Mouse (Mus musculus) intestine, embryonic 16.5 days (tissue): Measurements from ENCODE around the gene Trpm8. TPM values are rescaled to one million over a fixed set of nuclear protein-coding genes. Genes with fewer than 3 reads are reported as not detected.

Experiments
- ATAC-seq: fragments of 200-750 bp; cut with Nextera tagmentation; 2 replicates; pipeline ENCODE4 v1.8.0; 2017; ENCODE audit warnings: moderate TSS enrichment, moderate library complexity
- H3K27ac ChIP-seq: fragments of 300-500 bp; sonication (generic); 2 replicates; pipeline ENCODE4 v1.5.1; 2014; ENCODE audit warnings: mild to moderate bottlenecking, low read length
- H3K27me3 ChIP-seq: fragments of 300-500 bp; sonication (generic); replicated peaks from 2 replicates; pipeline ENCODE4 v1.6.1; 2014; ENCODE audit warnings: low read length, control low read depth, mixed read lengths; ENCODE audit not compliant: control insufficient read depth, insufficient read depth
- H3K36me3 ChIP-seq: fragments of 300-500 bp; sonication (generic); 2 replicates; pipeline ENCODE4 v1.6.1; 2014; ENCODE audit warnings: low read length, control low read depth; ENCODE audit not compliant: control insufficient read depth, insufficient read depth
- H3K4me1 ChIP-seq: fragments of 300-500 bp; sonication (generic); 2 replicates; pipeline ENCODE4 v1.6.1; 2014; ENCODE audit warnings: low read length, control low read depth, mixed read lengths; ENCODE audit not compliant: control insufficient read depth, insufficient read depth
- H3K4me2 ChIP-seq: fragments of 300-500 bp; sonication (generic); 2 replicates; pipeline ENCODE4 v1.6.1; 2014; ENCODE audit warnings: low read depth, low read length, control low read depth
- H3K4me3 ChIP-seq: fragments of 300-500 bp; sonication (generic); 2 replicates; pipeline ENCODE4 v1.5.1; 2014; ENCODE audit warnings: mild to moderate bottlenecking, low read length
- H3K9ac ChIP-seq: fragments of 300-500 bp; sonication (generic); 2 replicates; pipeline ENCODE4 v1.6.1; 2014; ENCODE audit warnings: low read depth, low read length
- H3K9me3 ChIP-seq: fragments of 300-500 bp; sonication (generic); 2 replicates; pipeline ENCODE4 v1.6.1; 2016; ENCODE audit warnings: low read length, control low read depth; ENCODE audit not compliant: control insufficient read depth
- WGBS: fragments of 180-500 bp; shearing (Covaris S2); extraction: QIAGEN DNeasy Blood & Tissue Kit; methylation state at CpG from one replicate; pipeline ENCODE4 v1.1.7; 2014; 5-methylcytosine and 5-hydroxymethylcytosine counted together
- polyA plus RNA-seq: library from polyadenylated mRNA; unstranded; fragments of >200 nt; fragmentation: Nextera tagmentation; extraction: Ambion mirVana; gene quantifications from 2 replicates; pipeline ENCODE4 v1.2.1, GENCODE M21; 2015

Gene Trpm8
- polyA plus RNA-seq, 1 experiment from 2014 or later = not detected

DNA sequence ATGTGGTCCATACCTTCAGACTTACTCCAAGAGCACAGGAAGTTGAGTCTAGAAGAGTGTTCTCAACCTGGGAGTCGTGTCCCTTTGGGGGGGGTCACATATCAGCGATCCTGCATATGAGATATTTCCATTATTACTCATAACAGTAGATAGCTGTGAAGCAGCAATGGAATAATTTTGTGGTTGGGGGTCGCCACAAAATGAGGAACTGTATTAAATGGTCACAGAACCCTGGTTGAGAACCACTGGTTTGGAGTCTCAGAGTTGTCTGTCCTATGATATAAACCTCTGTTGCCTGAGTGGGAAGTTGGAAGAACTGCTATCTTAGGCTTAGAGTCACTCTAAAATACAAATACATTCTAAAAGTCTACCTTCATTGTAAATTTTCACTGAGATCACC, 32.4 kb downstream of the Trpm8 start:
- no peak overlapping the region for H3K27ac ChIP-seq
- WGBS = 49% methylated on average over 3 of the region's 3 CpGs
- H3K4me3 ChIP-seq = no peak overlapping the region
- no peaks in the 10 kb centered on the region for H3K36me3 ChIP-seq
- ATAC-seq = no peak
- no peaks in the 10 kb centered on the region for H3K4me1 ChIP-seq
- H3K9ac ChIP-seq = no peak overlapping the region
- H3K9me3 ChIP-seq = peaks cover 6% of the 10 kb centered on the region; the same call in 1 of the 2 replicates
- no peaks in the 10 kb centered on the region for H3K27me3 ChIP-seq
- H3K4me2 ChIP-seq = no peak overlapping the region

DNA sequence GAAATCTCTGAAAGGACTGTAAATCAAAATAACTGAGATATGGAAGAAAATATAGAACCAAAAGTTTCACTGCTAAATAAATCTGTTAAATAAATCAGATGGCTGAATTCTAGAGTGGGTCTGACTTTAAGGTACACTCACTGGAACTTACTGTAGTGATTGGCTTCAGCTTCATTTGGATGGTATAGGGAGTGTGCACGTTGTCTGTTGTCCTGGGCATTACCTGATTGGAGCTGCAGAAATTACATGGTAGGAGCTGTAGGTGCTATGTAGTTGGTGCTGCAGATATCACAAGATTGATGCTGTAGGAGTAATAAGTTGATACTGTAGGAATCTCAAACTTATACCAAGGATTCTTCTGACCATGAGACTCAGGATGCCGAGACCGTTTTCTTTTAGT, 32.9 kb downstream of the Trpm8 start:
- Histone ChIP-seq H3K4me3 (no peak overlapping the region), H3K27ac (no peak overlapping the region), H3K27me3 (no peaks in the 10 kb centered on the region), H3K4me2 (no peak overlapping the region), H3K9ac (no peak overlapping the region), H3K4me1 (no peaks in the 10 kb centered on the region), H3K36me3 (no peaks in the 10 kb centered on the region), H3K9me3 (peaks cover 6% of the 10 kb centered on the region; the same call in 1 of the 2 replicates)
- ATAC-seq = no peak
- 66% methylated on average over 3 of the region's 3 CpGs for WGBS

DNA sequence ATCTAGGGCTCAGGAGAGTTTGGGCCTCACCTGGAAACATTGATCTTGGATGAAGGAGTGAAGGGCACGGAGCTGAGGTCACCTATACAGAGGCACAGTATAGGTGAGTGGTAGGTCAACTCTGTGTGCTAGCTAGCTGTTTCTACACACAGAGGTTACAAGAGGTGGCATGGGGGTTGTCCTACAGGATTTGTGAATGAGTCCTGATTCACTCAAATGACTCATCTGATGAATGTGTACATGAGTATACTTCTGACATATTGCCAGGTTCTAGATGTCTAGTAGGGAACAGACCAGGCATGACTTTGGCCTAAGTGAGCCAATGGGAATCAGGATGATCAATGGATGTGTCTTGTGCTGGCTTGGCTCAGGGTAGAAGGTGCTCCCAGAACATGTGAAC, 39.8 kb downstream of the Trpm8 start:
- no peaks in the 10 kb centered on the region for H3K36me3 ChIP-seq
- no peak for ATAC-seq
- H3K4me2 ChIP-seq = no peak overlapping the region
- no peaks in the 10 kb centered on the region for H3K9me3 ChIP-seq
- WGBS = 88% methylated on average over 1 of the region's 1 CpGs
- H3K27me3 ChIP-seq = no peaks in the 10 kb centered on the region
- H3K4me3 ChIP-seq = no peak overlapping the region
- no peaks in the 10 kb centered on the region for H3K4me1 ChIP-seq
- no peak overlapping the region for H3K27ac ChIP-seq
- H3K9ac ChIP-seq = no peak overlapping the region

DNA sequence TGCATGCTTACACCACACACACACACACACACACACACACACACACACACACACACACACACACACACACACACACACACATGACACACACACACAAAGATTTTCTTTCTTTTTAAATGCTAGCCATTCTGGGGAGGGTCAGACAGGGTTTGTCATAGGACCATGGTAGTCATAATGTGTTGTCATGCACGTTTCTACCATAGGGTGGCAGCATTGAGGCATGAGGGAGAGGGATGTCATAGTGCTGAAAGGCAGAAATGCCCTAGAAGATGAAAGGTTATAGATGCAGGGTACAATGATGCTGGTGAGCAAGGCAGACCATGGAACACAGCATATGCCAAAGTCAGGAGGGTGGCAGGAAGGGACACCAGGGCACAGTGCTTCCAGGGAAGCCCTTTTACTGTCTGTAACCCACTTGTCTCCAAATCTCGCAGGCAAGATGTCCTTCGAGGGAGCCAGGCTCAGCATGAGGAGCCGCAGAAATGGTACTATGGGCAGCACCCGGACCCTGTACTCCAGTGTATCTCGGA, 41.1 kb downstream of the Trpm8 start:
- H3K4me1 ChIP-seq = no peaks in the 10 kb centered on the region
- no peaks in the 10 kb centered on the region for H3K27me3 ChIP-seq
- ATAC-seq = no peak
- no peaks in the 10 kb centered on the region for H3K36me3 ChIP-seq
- H3K4me3 ChIP-seq = no peak overlapping the region
- WGBS = 73% methylated on average over 6 of the region's 6 CpGs
- H3K27ac ChIP-seq = no peak overlapping the region
- no peaks in the 10 kb centered on the region for H3K9me3 ChIP-seq
- H3K9ac ChIP-seq = no peak overlapping the region
- no peak overlapping the region for H3K4me2 ChIP-seq

DNA sequence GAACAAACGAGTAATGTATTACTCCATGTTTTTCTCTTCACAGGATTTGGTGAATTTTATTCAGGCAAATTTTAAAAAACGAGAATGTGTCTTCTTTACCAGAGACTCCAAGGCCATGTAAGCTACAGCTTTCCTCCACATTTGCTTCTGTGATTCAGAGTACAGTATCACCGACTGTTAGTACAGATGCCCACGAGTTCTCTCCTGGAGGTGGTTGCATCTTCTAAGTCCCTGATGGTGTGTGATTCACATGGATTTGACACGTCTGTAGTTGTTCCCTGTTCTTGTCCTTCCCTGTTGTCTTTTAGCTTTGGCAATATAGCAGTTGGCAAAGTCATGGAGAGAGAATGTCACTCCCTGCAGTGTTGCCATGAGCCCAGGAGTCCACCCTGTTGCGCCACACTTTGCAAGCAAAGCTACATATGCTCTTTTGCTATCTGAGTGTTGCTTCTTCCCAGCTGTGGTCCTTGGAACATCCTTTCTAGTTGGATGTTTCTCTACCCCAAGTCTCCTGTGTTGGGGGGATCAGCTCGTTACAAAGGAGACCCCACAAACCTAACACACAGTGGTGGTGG, 43.4 kb downstream of the Trpm8 start:
- no peak overlapping the region for H3K4me2 ChIP-seq

DNA sequence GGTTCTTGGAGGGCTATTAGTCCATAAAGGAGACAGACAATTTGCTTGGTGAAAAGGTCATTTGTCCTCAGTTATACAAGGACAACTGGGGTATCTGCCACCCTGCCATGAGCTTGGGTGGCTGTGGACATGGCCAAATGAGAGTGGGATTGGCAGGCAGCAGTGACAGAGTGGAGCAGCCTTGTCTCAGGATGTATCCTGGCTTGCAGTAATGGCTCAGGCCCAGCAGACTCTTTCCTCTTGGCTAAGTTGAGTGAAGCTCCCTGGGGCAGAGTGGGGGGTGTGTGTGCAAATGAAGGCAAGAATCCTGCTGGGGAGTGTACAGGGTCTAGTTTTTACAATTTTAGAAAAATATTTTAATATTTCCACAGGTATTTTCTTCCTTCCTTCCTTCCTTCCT, 44.7 kb downstream of the Trpm8 start:
- Histone ChIP-seq H3K4me1 (no peaks in the 10 kb centered on the region), H3K4me2 (no peak overlapping the region), H3K9me3 (no peaks in the 10 kb centered on the region), H3K9ac (no peak overlapping the region), H3K27ac (no peak overlapping the region), H3K36me3 (no peaks in the 10 kb centered on the region), H3K27me3 (no peaks in the 10 kb centered on the region), H3K4me3 (no peak overlapping the region)
- no peak for ATAC-seq

More for the DNA sequence above, 43.4 kb downstream of the Trpm8 start:
- no peak for ATAC-seq
- no peak overlapping the region for H3K9ac ChIP-seq
- H3K27ac ChIP-seq = no peak overlapping the region
- H3K36me3 ChIP-seq = no peaks in the 10 kb centered on the region
- no peaks in the 10 kb centered on the region for H3K4me1 ChIP-seq
- WGBS = 79% methylated on average over 7 of the region's 7 CpGs
- no peak overlapping the region for H3K4me3 ChIP-seq
- no peaks in the 10 kb centered on the region for H3K9me3 ChIP-seq
- no peaks in the 10 kb centered on the region for H3K27me3 ChIP-seq

DNA sequence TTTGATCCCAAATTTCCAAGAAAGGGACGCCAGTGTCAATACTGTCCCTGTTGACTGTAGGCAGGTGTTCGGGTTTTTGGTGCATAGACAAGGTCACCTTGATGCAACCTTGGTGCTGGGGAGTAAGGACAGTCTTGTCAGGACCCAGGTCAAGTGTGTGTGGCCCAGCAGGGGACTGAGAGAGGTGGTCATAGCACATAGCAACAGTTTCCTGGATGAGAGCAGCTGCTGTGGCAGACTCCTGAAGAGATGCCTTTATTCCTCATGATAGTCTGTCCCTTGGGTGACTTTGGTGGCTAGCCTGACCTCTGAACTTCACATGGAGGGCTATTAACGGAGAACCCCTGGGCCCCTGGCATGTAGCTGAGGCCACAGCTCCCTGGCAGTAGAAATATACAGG, 45.6 kb downstream of the Trpm8 start:
- Histone ChIP-seq H3K4me3 (no peak overlapping the region), H3K36me3 (no peaks in the 10 kb centered on the region), H3K4me2 (no peak overlapping the region), H3K27ac (no peak overlapping the region), H3K9me3 (no peaks in the 10 kb centered on the region), H3K9ac (no peak overlapping the region), H3K4me1 (no peaks in the 10 kb centered on the region), H3K27me3 (no peaks in the 10 kb centered on the region)
- WGBS = 85% methylated on average over 3 of the region's 3 CpGs
- ATAC-seq = no peak

DNA sequence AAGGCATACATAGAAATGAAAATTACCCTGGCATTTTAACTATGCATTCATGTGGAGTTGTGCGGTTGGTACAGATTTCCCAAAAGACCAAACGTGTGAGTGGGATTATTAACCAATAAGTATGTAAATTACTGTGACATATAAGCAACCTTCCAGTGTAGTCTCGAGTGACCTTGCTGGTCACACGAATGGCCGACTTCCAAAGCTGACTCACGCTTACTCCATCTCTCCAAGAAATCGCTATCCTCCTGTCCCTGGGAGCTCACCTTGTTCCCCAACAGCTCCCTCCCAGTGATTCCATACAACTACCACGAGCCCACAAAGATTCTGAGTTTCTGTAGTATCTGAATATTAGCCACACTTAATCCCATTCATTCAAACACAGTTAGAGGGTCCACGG, 62.0 kb downstream of the Trpm8 start:
- 81% methylated on average over 9 of the region's 9 CpGs for WGBS

DNA sequence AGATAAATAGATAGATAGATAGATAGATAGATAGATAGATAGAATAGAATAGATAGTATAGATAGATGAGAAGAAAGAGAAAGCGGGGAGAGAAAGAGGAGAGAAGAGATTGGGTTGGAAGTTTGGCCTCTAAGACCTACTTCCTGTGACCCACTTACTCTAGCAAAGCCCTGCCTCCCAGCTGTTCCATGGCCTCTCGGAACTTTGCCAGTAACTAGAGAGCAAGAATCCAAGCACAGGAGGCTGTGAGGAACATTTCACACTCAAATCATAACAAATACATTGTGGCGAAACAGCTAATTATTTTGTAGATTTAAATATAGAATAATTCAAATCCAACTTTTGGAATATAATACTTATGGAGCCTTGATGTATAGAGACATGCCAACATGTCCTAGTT, 65.2 kb downstream of the Trpm8 start:
- H3K27me3 ChIP-seq = no peaks in the 10 kb centered on the region
- WGBS = 76% methylated on average over 3 of the region's 3 CpGs
- no peak for ATAC-seq

More for the DNA sequence above, 62.0 kb downstream of the Trpm8 start:
- no peak overlapping the region for H3K9ac ChIP-seq
- H3K4me2 ChIP-seq = no peak overlapping the region
- no peak overlapping the region for H3K4me3 ChIP-seq
- H3K36me3 ChIP-seq = no peaks in the 10 kb centered on the region
- no peaks in the 10 kb centered on the region for H3K9me3 ChIP-seq
- no peaks in the 10 kb centered on the region for H3K27me3 ChIP-seq
- no peak for ATAC-seq
- H3K4me1 ChIP-seq = no peaks in the 10 kb centered on the region
- no peak overlapping the region for H3K27ac ChIP-seq

DNA sequence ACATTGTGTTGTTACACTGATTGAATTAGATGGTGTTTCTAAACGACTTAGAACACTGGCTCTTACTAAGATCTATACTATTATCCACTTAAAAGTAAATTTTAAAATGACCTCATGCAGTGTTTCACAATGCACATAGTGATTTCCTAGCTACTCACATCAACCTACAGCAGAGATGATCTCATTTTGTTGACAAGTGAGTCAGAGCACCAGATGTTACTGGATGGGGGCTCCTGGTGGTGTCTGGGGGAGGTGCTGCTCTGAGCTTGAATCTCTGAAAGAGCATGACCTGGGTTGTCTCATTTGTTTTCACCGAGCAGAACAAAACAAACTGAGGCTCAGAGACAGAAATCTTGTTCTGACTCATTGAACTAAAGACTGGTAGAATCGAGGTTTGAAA, 68.1 kb downstream of the Trpm8 start:
- Histone ChIP-seq H3K9me3 (no peaks in the 10 kb centered on the region), H3K27ac (no peak overlapping the region), H3K27me3 (no peaks in the 10 kb centered on the region), H3K4me2 (no peak overlapping the region), H3K9ac (no peak overlapping the region), H3K4me3 (no peak overlapping the region), H3K36me3 (no peaks in the 10 kb centered on the region), H3K4me1 (no peaks in the 10 kb centered on the region)
- WGBS = 37% methylated on average over 3 of the region's 3 CpGs
- no peak for ATAC-seq

More for the DNA sequence above, 65.2 kb downstream of the Trpm8 start:
- H3K27ac ChIP-seq = no peak overlapping the region
- no peaks in the 10 kb centered on the region for H3K9me3 ChIP-seq
- no peaks in the 10 kb centered on the region for H3K4me1 ChIP-seq
- H3K4me2 ChIP-seq = no peak overlapping the region
- no peak overlapping the region for H3K9ac ChIP-seq
- H3K4me3 ChIP-seq = no peak overlapping the region
- H3K36me3 ChIP-seq = no peaks in the 10 kb centered on the region
